Mouse (Mus musculus) neural tube, embryonic 14.5 days (tissue): ENCODE results near the gene Leng8. TPM values are rescaled to one million over a fixed set of nuclear protein-coding genes. Genes with fewer than 3 reads are reported as not detected.

ENCODE experiments used
- ATAC-seq: fragments of 200-750 bp; cut with Nextera tagmentation; 2 replicates; pipeline ENCODE4 v1.8.0; 2017; ENCODE audit warnings: low read depth, mild to moderate bottlenecking, moderate TSS enrichment, moderate library complexity
- H3K27ac ChIP-seq: fragments of 300-500 bp; sonication (generic); 2 replicates; pipeline ENCODE4 v1.5.1; 2014; ENCODE audit warnings: low read depth, mild to moderate bottlenecking, control low read depth, low read length, moderate library complexity, mixed read lengths
- H3K27me3 ChIP-seq: fragments of 300-500 bp; sonication (generic); 2 replicates; pipeline ENCODE4 v1.6.1; 2014; ENCODE audit warnings: low read length; ENCODE audit not compliant: control insufficient read depth, insufficient read depth
- H3K36me3 ChIP-seq: fragments of 300-500 bp; sonication (generic); 2 replicates; pipeline ENCODE4 v1.6.1; 2014; ENCODE audit warnings: low read length, mixed read lengths; ENCODE audit not compliant: control insufficient read depth, insufficient read depth
- H3K4me1 ChIP-seq: fragments of 300-500 bp; sonication (generic); 2 replicates; pipeline ENCODE4 v1.6.1; 2014; ENCODE audit warnings: low read length; ENCODE audit not compliant: control insufficient read depth, insufficient read depth
- H3K4me2 ChIP-seq: fragments of 300-500 bp; sonication (generic); 2 replicates; pipeline ENCODE4 v1.6.1; 2014; ENCODE audit warnings: mild to moderate bottlenecking, low read depth, low read length, control low read depth
- H3K4me3 ChIP-seq: fragments of 300-500 bp; sonication (generic); 2 replicates; pipeline ENCODE4 v1.5.1; 2014; ENCODE audit warnings: low read depth, low read length, control low read depth, mixed read lengths
- H3K9ac ChIP-seq: fragments of 300-500 bp; sonication (generic); replicated peaks from 2 replicates; pipeline ENCODE4 v1.6.1; 2014; ENCODE audit warnings: low read depth, mild to moderate bottlenecking, control low read depth, low read length, mixed read lengths
- H3K9me3 ChIP-seq: fragments of 300-500 bp; sonication (generic); 2 replicates; pipeline ENCODE4 v1.6.1; 2016; ENCODE audit warnings: low read length; ENCODE audit not compliant: control insufficient read depth
- WGBS: fragments of 180-500 bp; shearing (Covaris S2); extraction: QIAGEN DNeasy Blood & Tissue Kit; methylation state at CpG from one replicate; pipeline ENCODE4 v1.1.7; 2014; 5-methylcytosine and 5-hydroxymethylcytosine counted together
- polyA plus RNA-seq: library from polyadenylated mRNA; unstranded; fragments of >200 nt; fragmentation: Nextera tagmentation; extraction: Ambion mirVana; gene quantifications from 2 replicates; pipeline ENCODE4 v1.2.1, GENCODE M21; 2014

Leng8 gene
- polyA plus RNA-seq, 1 experiment from 2014 or later: 68.1 TPM

DNA sequence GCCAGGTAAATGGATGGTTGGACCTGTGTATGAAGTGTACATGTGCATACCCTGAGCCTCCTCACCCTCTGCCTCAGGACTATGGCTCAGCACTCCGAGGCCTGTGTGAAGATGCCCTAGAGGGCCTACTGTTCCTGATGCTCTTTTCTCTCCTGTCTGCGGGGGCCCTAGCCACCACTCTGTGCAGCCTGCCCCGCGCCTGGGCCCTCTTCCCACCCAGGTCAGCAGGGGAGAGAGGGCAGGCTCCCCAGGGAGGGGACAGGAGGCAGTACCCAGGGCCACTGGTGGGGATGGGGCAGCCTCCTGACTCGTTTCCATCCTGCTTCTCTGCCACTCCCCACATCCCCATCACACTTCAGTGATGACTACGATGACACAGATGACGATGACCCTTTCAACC is 3.8 kb upstream of the Leng8 start:
- H3K4me2 ChIP-seq: no peak overlapping the region
- H3K27ac ChIP-seq: 0 out of 2 replicates have a peak overlapping the region, but pooled peaks have one; percentile 28
- peaks cover 10% of the 10 kb centered on the region for H3K4me1 ChIP-seq
- H3K27me3 ChIP-seq: no peaks in the 10 kb centered on the region
- H3K9me3 ChIP-seq: no peaks in the 10 kb centered on the region
- no peak for ATAC-seq
- 81% methylated on average over 7 of the region's 7 CpGs for WGBS
- 0 out of 2 replicates have a peak, but pooled peaks cover 3% of the 10 kb centered on the region for H3K36me3 ChIP-seq
- no peak overlapping the region for H3K9ac ChIP-seq
- no peak overlapping the region for H3K4me3 ChIP-seq

DNA sequence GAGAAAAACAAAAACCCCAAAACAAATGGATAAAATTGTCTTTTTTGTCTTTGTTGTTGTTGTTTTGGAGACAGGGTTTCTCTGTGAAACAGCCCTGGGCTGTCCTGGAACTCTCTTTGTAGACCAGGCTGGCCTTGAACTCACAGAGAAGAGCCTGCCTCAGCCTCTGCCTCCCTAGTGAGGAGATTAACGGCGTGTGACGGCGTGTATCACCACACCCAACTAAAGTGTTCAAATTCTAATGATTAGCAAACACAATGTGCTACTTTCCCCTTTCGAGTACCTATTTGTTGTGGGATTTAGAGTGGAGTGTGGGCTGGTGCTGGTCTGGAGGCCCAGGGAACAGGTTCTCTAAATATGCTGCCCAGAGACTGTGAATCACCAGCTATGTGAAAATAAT is 1.9 kb upstream of the Leng8 start:
- Histone ChIP-seq H3K4me3 (no peak overlapping the region), H3K4me2 (no peak overlapping the region), H3K36me3 (peaks cover 11% of the 10 kb centered on the region), H3K9me3 (no peaks in the 10 kb centered on the region), H3K9ac (no peak overlapping the region), H3K4me1 (peaks cover 15% of the 10 kb centered on the region), H3K27ac (no peak overlapping the region), H3K27me3 (no peaks in the 10 kb centered on the region)
- 84% methylated on average over 5 of the region's 5 CpGs for WGBS
- no peak for ATAC-seq

DNA sequence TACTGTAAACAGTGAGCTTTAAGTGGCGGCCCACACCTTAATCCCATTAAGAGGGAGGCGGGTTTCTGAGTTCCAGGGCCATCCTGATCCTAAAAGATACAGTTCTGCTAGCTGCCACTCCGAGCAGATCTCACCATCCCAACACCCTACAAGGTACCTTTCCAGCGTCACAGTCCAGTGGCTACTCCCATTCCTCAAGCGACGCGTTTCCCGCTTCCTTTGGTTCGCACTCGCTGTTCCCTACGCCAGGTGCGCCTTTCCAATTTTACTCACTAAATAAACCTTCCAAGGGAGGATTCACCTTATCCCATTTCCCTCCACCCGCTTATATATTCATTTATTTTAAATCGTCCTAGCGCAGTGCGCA is 452 bp upstream of the Leng8 start:
- H3K9me3 ChIP-seq: no peaks in the 10 kb centered on the region
- peak overlapping the region; percentile 46; the same call in 1 of the 2 replicates for H3K9ac ChIP-seq
- no peaks in the 10 kb centered on the region for H3K27me3 ChIP-seq
- ATAC-seq: peak; percentile 45
- peak overlapping the region; percentile 54 for H3K4me2 ChIP-seq
- under 1% methylated on average over 16 of the region's 16 CpGs for WGBS
- peaks cover 24% of the 10 kb centered on the region for H3K36me3 ChIP-seq
- peak overlapping the region; percentile 70 for H3K4me3 ChIP-seq
- H3K27ac ChIP-seq: peak overlapping the region; percentile 96
- H3K4me1 ChIP-seq: peaks cover 14% of the 10 kb centered on the region

DNA sequence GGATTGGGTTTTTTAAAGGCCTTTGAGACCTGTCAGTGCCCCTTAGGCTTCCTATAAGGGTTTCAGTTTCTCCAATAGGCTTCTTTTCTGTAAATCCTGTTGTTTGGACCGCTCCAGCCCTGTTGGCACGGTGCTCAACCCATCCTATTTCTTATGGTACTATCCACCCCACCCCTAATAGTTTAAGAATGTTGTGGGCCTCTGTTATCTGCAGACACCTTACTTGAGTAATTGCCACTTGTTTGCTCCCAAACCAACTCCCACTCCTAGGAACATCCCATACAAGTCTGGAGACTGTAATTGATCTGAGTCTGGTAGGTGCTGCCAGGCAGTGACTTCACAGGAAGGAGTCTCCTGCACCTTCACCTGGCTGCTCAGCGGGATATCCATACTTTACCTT is 907 bp downstream of the Leng8 start:
- Histone ChIP-seq H3K27ac (peak overlapping the region; percentile 96), H3K4me1 (peaks cover 9% of the 10 kb centered on the region), H3K27me3 (no peaks in the 10 kb centered on the region), H3K36me3 (peaks cover 37% of the 10 kb centered on the region), H3K4me2 (peak overlapping the region; percentile 89), H3K9ac (peak overlapping the region; percentile 70), H3K9me3 (no peaks in the 10 kb centered on the region), H3K4me3 (peak overlapping the region; percentile 70)
- ATAC-seq: no peak
- 59% methylated on average over 3 of the region's 3 CpGs for WGBS

DNA sequence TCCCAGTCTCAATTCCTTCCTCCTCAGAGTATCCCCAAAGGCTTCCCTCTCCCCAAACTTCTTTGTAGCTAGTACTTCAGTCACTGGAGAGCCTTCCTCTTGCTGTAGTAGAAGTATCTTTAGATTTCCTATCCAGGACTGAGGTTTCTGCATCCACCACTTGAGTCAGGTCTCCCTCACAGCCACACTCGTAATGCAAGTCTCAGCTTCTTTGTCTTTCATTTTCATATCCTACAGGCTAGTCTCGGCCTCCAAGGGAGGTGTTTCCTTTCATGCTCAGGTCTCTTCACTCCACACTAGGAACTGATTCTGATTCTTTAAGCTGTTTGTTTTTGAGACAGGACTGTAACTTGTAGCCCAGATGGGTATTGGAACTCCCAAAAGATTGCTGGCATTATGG is 1.3 kb downstream of the Leng8 start:
- H3K27me3 ChIP-seq: no peaks in the 10 kb centered on the region
- no peak overlapping the region for H3K27ac ChIP-seq
- peaks cover 9% of the 10 kb centered on the region for H3K4me1 ChIP-seq
- peak overlapping the region; percentile 70; the same call in 1 of the 2 replicates for H3K4me3 ChIP-seq
- WGBS: 92% methylated on average over 2 of the region's 2 CpGs
- no peaks in the 10 kb centered on the region for H3K9me3 ChIP-seq
- no peak for ATAC-seq
- H3K36me3 ChIP-seq: peaks cover 42% of the 10 kb centered on the region
- H3K9ac ChIP-seq: no peak overlapping the region; the same call in 1 of the 2 replicates
- peak overlapping the region; percentile 89 for H3K4me2 ChIP-seq

DNA sequence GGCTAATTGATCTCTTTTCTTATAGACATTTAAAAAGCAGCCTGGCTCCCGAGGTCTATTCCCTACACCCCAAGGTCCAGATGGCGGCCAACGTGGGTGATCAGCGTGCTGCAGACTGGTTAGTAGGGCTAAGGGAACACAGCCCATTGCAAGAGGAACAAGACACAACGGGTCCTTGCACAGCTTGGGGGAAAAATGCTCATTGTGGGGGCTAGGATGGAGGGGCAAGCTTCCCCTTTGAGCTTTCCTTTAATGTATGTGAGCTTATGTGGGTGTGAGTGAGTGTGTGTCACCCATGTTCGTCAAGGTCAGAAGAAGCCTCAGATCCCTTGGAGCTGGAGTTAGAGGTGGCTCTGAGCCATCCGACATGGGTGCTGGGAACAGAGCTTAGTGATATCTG is 1.8 kb downstream of the Leng8 start:
- 95% methylated on average over 7 of the region's 7 CpGs for WGBS
- Histone ChIP-seq H3K36me3 (peaks cover 46% of the 10 kb centered on the region), H3K4me3 (no peak overlapping the region)

DNA sequence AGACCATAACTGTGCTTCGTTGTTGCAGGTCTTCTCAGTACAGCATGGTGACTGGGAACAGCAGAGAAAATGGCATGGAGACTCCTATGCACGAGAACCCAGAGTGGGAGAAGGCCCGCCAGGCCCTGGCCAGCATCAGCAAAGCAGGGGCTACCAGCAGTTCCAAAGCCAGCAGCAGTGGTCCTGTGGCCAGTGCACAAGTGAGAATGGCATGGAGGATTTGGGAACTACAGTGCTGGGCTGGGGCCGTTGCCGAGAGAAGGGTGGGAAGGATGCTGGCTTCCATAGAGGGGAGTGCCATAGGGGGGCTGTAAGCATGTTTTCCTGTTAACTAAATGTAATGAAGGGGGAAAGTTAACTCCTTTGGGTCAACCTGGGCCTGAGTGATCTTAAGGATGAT is 2.6 kb downstream of the Leng8 start:
- Histone ChIP-seq H3K4me1 (peaks cover 9% of the 10 kb centered on the region), H3K9ac (no peak overlapping the region), H3K27me3 (no peaks in the 10 kb centered on the region), H3K4me2 (no peak overlapping the region), H3K4me3 (no peak overlapping the region), H3K36me3 (peaks cover 53% of the 10 kb centered on the region), H3K9me3 (no peaks in the 10 kb centered on the region), H3K27ac (no peak overlapping the region)
- ATAC-seq: no peak
- whole genome bisulfite sequencing: 95% methylated on average over 5 of the region's 5 CpGs

More for the DNA sequence above, 1.8 kb downstream of the Leng8 start:
- H3K9ac ChIP-seq: no peak overlapping the region
- no peaks in the 10 kb centered on the region for H3K9me3 ChIP-seq
- H3K27me3 ChIP-seq: no peaks in the 10 kb centered on the region
- ATAC-seq: no peak
- H3K4me2 ChIP-seq: peak overlapping the region; percentile 89; the same call in 1 of the 2 replicates
- H3K4me1 ChIP-seq: peaks cover 9% of the 10 kb centered on the region
- H3K27ac ChIP-seq: no peak overlapping the region

DNA sequence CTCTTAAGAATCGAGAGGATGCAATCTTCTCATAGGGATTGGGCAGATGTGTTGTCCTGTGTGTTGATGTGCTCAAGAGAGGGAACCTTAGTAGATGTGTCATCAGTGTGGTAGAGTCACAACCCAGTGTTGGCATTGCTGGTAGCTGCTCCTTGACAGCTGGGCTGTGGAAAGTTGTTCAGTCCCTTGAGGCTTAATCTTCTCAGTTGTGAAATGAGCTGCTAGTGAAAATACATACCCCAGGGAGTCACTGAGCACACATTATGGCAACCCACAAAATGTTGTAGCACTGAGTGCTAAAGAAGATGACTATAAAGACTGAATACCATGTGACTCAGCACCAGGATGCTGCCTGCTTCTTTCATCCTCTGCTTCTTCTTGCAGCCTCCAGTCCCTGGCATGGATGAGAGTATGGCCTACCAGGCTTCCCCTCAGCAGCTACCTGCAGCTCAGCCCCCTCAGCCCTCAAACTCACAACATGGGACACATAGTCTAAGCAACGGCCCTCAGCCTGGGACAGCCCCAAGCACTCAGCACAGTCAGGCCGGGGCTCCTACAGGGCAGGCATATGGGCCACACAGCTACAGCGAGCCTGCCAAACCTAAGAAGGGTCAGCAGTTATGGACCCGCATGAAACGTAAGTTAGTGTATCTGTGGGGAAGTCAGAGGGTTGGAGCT is 4.9 kb downstream of the Leng8 start:
- Histone ChIP-seq H3K4me1 (peaks cover 9% of the 10 kb centered on the region), H3K4me2 (no peak overlapping the region), H3K27ac (no peak overlapping the region), H3K4me3 (no peak overlapping the region), H3K27me3 (no peaks in the 10 kb centered on the region), H3K9ac (no peak overlapping the region), H3K9me3 (no peaks in the 10 kb centered on the region), H3K36me3 (peaks cover 77% of the 10 kb centered on the region)
- ATAC-seq: no peak
- WGBS: 97% methylated on average over 6 of the region's 6 CpGs

DNA sequence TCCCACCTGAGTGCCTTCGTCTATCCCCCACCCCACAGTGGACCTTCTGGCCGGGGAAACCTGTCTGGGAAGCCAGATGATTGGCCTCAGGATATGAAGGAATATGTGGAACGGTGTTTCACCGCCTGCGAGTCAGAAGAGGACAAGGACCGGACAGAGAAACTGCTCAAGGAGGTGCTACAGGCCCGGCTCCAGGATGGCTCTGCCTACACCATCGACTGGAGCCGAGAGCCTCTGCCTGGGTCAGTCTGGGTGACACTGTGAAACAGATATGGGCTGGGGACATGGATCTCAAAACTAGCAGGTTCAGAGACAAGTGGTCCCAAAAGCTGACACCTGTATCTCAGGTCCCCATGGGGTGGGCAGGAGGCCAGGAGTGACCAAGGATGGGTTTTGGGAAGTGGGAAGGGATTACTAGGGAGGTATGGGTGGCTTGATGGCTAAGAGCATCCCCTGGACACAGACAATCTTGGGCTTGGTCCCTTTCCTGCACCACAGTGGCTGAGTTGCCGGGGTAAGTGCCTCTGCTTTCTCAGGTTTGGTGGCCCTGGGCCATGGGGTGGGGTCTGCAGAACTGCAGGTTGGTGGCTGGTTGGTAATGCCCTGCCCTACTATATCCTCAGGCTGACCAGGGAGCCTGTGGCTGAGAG is 6.1 kb downstream of the Leng8 start:
- no peak overlapping the region for H3K4me3 ChIP-seq
- H3K9ac ChIP-seq: no peak overlapping the region
- no peak for ATAC-seq
- H3K27ac ChIP-seq: no peak overlapping the region
- no peaks in the 10 kb centered on the region for H3K9me3 ChIP-seq
- no peaks in the 10 kb centered on the region for H3K27me3 ChIP-seq
- no peak overlapping the region for H3K4me2 ChIP-seq
- H3K4me1 ChIP-seq: peaks cover 5% of the 10 kb centered on the region
- peaks cover 79% of the 10 kb centered on the region for H3K36me3 ChIP-seq
- WGBS: 93% methylated on average over 10 of the region's 10 CpGs
